Mouse (Mus musculus) cerebral cortex, adult 2 months (tissue): ENCODE data around the gene Wdfy3.

Source experiments
- WGBS: fragments of 180-500 bp; shearing (Covaris S2); methylation state at CpG from one replicate; pipeline ENCODE4 v1.1.7; 2018; 5-methylcytosine and 5-hydroxymethylcytosine counted together

Wdfy3 gene

GRCm38 (mm10) chr5:101885039-101885438 lies 184.7 kb downstream of the Wdfy3 start:
- WGBS: 83% methylated on average over 12 of the region's 12 CpGs

DNA sequence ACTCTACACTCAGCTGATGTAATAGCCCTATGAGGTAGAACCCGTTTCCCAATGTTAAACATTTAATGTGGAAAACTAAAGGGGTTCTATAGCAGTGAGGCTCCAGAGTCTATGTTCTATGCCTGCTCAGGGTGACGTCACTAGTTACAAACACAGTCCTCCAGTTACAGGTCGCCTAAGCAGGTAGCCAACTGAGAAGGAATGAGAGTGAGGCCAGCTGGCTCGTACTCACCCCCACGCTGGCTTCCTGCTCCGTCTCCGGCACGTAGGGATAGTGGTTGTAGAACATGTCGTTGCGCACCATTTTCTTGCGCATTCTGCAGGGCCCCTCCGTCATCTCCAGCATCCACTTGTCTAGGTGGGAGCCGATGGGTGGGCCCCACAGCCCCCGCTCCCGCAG lies 187.5 kb downstream of the Wdfy3 start:
- 84% methylated on average over 15 of the region's 15 CpGs for WGBS

- WGBS: 95% methylated on average over 4 of the region's 4 CpGs
Observed at GRCm38 (mm10) chr5:101879914-101880313, 189.8 kb downstream of the Wdfy3 start.

GRCm38 (mm10) chr5:101878403-101878802 lies 191.3 kb downstream of the Wdfy3 start:
- WGBS: 47% methylated on average over 9 of the region's 9 CpGs

DNA sequence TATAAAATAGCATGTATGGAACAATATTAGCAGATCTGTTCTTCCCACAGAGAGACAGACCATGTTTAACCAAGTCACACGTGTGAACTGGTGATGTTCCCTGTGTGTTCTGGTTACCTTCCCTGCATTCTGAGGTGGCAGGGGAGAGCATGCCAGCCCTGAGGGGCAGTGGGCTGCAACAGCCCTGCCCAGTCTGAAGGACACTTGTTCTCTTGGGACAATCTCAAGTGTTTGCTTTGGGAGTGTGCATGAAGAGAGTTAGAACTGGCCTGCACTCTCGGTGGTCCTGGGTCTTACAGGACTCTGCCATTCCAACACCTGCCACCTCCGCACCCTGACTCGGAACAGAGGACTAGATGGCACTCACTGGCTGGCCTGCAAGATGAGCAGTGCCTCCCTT lies 193.5 kb downstream of the Wdfy3 start:
- WGBS: 86% methylated on average over 4 of the region's 4 CpGs

- WGBS: 72% methylated on average over 2 of the region's 2 CpGs
Observed at GRCm38 (mm10) chr5:101866722-101867121, 203.0 kb downstream of the Wdfy3 start.

GRCm38 (mm10) chr5:101863946-101864345 lies 205.8 kb downstream of the Wdfy3 start:
- WGBS: 56% methylated on average over 6 of the region's 6 CpGs

DNA sequence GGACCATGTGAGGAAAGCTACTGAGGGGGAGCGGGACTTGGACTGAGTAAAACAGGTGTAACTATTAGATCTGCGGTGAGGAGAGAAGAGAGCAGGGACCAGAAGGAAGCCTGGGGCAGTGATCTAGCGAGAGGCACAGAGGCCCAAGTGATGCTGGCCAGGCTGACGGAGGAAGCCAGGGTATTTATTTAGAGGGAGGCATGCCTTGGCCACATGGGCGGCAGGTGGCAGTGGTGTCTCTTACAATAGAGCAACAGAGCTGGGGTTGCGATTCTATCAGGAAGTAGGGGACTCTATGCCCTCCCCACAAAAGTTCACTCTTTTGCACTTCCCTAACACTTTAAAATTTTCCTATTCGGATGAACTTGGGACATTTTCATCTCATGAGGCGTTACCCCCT lies 207.1 kb downstream of the Wdfy3 start:
- 75% methylated on average over 8 of the region's 8 CpGs for WGBS

GRCm38 (mm10) chr5:101861786-101862571 lies 207.7 kb downstream of the Wdfy3 start:
- 84% methylated on average over 18 of the region's 18 CpGs for WGBS

- 94% methylated on average over 10 of the region's 10 CpGs for WGBS
Observed at GRCm38 (mm10) chr5:101858891-101859436, 210.8 kb downstream of the Wdfy3 start.

DNA sequence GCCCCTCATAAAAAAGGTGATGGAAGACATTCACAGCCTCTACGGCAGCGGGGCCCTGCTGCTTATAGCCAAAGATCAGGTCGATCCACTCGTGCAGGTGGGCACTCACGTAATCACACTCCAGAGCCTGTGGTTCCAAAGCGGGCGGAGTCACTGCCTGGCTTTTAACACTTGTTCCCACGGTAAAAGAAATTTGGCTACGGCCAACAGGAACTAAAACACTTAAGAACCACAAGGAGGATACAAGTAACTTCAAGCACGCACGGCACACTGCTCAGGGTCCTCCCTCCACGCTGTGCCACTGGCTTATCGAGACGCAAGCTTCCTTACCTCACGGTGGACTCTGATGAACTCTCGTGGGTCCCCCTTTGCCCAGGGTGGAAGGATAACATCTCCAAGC lies 214.2 kb downstream of the Wdfy3 start:
- 94% methylated on average over 16 of the region's 16 CpGs for WGBS

- WGBS: 81% methylated on average over 7 of the region's 7 CpGs
Observed at GRCm38 (mm10) chr5:101854667-101855066, 215.1 kb downstream of the Wdfy3 start.

GRCm38 (mm10) chr5:101854100-101854499 lies 215.6 kb downstream of the Wdfy3 start:
- 93% methylated on average over 11 of the region's 11 CpGs for WGBS

DNA sequence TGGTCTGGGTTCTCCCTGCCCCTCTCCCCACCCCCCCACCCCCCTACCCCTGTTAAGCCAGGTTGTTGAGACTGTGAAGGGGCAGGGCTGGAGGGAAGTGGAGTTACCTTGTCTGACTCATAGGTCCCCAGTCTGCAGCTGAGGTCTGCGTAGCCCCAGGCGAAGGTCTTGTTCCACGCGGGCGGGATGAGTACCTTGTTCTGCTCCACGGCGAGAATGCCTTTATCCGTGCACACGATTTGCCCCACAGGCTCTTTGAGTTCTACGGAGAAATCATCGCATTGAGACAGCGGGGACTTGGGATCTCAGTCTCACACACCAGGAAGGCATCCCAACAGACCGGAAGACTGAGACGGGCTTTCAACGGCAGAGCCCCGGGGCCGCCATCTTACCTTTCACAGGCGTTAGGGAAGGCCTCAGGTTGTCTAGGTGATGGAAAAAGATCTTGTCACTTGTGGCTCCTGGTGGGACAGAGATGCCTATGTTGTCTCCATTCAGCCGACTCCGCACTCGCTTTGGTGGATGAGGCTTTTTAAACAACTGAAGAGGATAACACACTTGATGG lies 217.5 kb downstream of the Wdfy3 start:
- 97% methylated on average over 21 of the region's 21 CpGs for WGBS

DNA sequence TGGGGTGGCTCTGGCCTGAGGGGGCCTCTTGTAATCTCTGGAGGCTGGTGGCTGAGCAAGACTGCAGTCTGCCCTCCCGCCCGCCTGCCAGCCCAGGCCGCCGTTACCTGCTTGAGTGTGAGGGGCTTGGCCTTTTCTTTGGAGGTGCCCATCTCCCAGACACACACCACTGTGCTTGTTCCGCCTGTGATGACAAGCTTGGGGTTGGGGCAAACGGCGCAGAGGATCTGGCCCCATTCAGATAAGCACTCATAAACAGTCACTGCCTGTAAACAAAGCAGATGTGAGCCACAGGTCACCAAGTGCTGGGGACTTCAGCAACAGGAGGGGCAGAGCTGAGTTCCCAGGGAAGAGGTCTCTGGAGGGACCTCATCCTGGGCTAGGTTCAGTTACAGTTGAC lies 218.6 kb downstream of the Wdfy3 start:
- WGBS: 96% methylated on average over 7 of the region's 7 CpGs

GRCm38 (mm10) chr5:101847762-101848161 lies 222.0 kb downstream of the Wdfy3 start:
- 61% methylated on average over 4 of the region's 4 CpGs for WGBS

GRCm38 (mm10) chr5:101847323-101847722 lies 222.4 kb downstream of the Wdfy3 start:
- 82% methylated on average over 7 of the region's 7 CpGs for WGBS

- 66% methylated on average over 8 of the region's 8 CpGs for WGBS
Observed at GRCm38 (mm10) chr5:101845930-101846329, 223.8 kb downstream of the Wdfy3 start.

DNA sequence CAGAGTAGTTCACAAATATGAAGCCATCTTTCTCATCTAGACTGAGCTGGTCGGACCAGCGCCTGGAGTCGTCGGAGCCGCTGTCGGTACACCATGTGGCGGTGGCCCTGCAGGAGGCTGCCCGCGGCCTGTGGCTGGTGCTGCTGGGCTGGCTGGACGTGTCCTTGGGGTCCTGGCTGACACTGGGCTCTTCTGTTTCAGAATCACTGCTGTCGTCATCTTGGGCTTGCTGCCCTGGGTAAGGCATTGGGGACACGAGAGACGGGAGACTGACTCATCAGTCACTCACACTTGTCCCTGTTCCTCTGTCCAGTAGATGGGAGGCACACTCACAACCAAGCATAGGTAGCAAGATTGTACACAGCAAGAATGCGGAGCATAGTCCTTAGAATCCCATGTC lies 224.7 kb downstream of the Wdfy3 start:
- 86% methylated on average over 14 of the region's 14 CpGs for WGBS

DNA sequence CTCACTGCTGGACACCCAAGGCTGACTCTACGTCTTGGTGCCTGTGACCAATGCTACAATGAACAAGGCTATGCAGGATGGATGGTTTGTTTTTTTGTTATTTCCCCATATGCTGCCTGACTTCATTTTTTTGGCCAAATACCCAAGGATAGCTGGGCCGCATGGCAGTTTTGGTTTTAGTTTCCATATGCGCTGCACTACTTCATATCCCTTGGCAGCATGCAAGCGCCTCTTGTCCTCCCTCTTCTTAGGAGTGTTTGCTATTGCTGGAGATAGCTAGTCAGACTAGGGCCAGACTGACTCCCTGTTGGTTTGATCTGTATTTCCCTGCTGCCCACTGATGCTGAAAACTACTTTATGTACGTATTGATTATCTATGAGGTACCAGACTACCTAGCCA lies 229.2 kb downstream of the Wdfy3 start:
- 77% methylated on average over 5 of the region's 5 CpGs for WGBS

GRCm38 (mm10) chr5:101837605-101838004 lies 232.1 kb downstream of the Wdfy3 start:
- WGBS: 92% methylated on average over 2 of the region's 2 CpGs

DNA sequence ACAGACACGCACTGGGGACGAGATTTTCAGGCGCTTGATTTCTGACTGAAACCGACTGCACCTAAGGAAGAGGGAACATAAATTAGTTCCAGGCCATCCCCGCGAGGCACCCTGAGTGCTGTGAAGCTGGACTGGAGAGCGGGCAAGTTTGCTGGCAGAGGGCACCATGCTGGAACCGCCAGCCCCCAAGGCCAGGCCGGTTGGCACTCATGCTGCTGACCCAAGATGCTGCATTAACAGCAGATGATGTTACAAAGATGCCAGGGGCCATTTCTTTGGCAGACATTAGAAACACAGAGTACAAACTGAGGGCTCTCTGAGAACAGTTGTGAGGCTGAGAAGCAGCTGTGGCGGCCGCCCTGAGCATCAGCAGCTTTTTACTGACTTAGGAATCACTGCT lies 233.5 kb downstream of the Wdfy3 start:
- WGBS: 89% methylated on average over 11 of the region's 11 CpGs

GRCm38 (mm10) chr5:101833875-101834274 lies 235.8 kb downstream of the Wdfy3 start:
- 71% methylated on average over 8 of the region's 8 CpGs for WGBS
